In genomic region chr5:32610801-32611340, GRCm38 (mm10) we compare ENCODE assay signal across 9 mouse cellular contexts. TPM values are rescaled to one million over a fixed set of nuclear protein-coding genes. Genes with fewer than 3 reads are reported as not detected.
DNase-seq lines count a peak whose midpoint lies in the region; ATAC-seq and TF ChIP-seq lines count a peak whose summit lies in the region.
"Had no signal": no experiment of that assay in that cellular context is flagged by ENCODE, and none has a peak within 500 bp of the region (broad histone marks: within the 10 kb centered on the region; RNA-seq: fewer than 3 reads in every experiment).

TSS of gene Yes1 (plus strand) at chr5:32611171.

- peak within 1 kb of the TSS; percentile 91 for H3K9ac ChIP-seq in limb, embryonic 14.5 days (ENCODE audit: low read depth, low read length, severe bottlenecking)
- H3K9ac ChIP-seq in midbrain, embryonic 16.5 days (ENCODE audit: low read depth, low read length), result peak within 1 kb of the TSS; percentile 94

- peak; percentile 95 for ATAC-seq in limb, embryonic 14.5 days (ENCODE audit: low FRiP score, low read depth)
- ATAC-seq in midbrain, embryonic 16.5 days, result peak; percentile 96

- H3K4me3 ChIP-seq in embryonic facial prominence, embryonic 10.5 days, result peak within 1 kb of the TSS; percentile 76
- peak within 1 kb of the TSS; percentile 87 for H3K4me3 ChIP-seq in limb, embryonic 14.5 days (replicated peaks; ENCODE audit: low read length)
- peak within 1 kb of the TSS; percentile 96 for H3K4me3 ChIP-seq in midbrain, embryonic 16.5 days (ENCODE audit: low read depth, low read length)

- no peaks in the 10 kb centered on the region for H3K9me3 ChIP-seq in embryonic facial prominence, embryonic 10.5 days
- H3K9me3 ChIP-seq in limb, embryonic 14.5 days (ENCODE audit: control insufficient read depth, low read length), result no peaks in the 10 kb centered on the region
- H3K9me3 ChIP-seq in midbrain, embryonic 16.5 days (replicated peaks; ENCODE audit: control insufficient read depth, low read length, poor library complexity, severe bottlenecking), result no peaks in the 10 kb centered on the region

- H3K4me2 ChIP-seq in limb, embryonic 14.5 days (replicated peaks; ENCODE audit: low read depth, low read length, severe bottlenecking), result peak within 1 kb of the TSS; percentile 51
- peak within 1 kb of the TSS; percentile 87 for H3K4me2 ChIP-seq in midbrain, embryonic 16.5 days (ENCODE audit: low read length)

- under 1% methylated on average over 68 of the region's 69 CpGs for WGBS in embryonic facial prominence, embryonic 10.5 days
- under 1% methylated on average over 26 of the region's 69 CpGs for WGBS in limb, embryonic 14.5 days
- under 1% methylated on average over 48 of the region's 69 CpGs for WGBS in midbrain, embryonic 16.5 days

- H3K27ac ChIP-seq in embryonic facial prominence, embryonic 10.5 days (replicated peaks), result peak within 1 kb of the TSS; percentile 97
- peak within 1 kb of the TSS; percentile 93 for H3K27ac ChIP-seq in limb, embryonic 14.5 days (replicated peaks; ENCODE audit: low read depth, low read length)
- H3K27ac ChIP-seq in midbrain, embryonic 16.5 days (ENCODE audit: low read length), result peak within 1 kb of the TSS; percentile 86

- peak; percentile 56 to 73 for DNase-seq in left cerebral cortex, adult 18-20 months (ENCODE audit: low spot score in 2 of 2)
- no peak for DNase-seq in left cerebral cortex, adult 11 months (ENCODE audit: low spot score)
- DNase-seq in embryonic facial prominence, embryonic 10.5 days (ENCODE audit: low spot score), result peak; percentile 93
- DNase-seq in heart, adult 18-20 months, result peak; percentile 85 to 88
- peak; percentile 88 for DNase-seq in kidney, adult 18-20 months
- peak; percentile 89 for DNase-seq in limb, embryonic 14.5 days (ENCODE audit: low spot score)
- peak; percentile 33 to 69 for DNase-seq in spleen, postnatal 10 days (ENCODE audit: low spot score in 2 of 2)

- no peaks in the 10 kb centered on the region for H3K36me3 ChIP-seq in embryonic facial prominence, embryonic 10.5 days (replicated peaks)
- no peaks in the 10 kb centered on the region for H3K36me3 ChIP-seq in limb, embryonic 14.5 days (ENCODE audit: control insufficient read depth, insufficient read depth, low read length)
- H3K36me3 ChIP-seq in midbrain, embryonic 16.5 days (ENCODE audit: control insufficient read depth, insufficient read depth, low read length), result no peaks in the 10 kb centered on the region

- peak; percentile 92 for TF ChIP-seq POLR2A in limb, embryonic 14.5 days (IDR thresholded peaks at IDR 0.05; ENCODE audit: borderline replicate concordance, extremely low read depth, insufficient read depth, insufficient read length)

- H3K27me3 ChIP-seq in embryonic facial prominence, embryonic 10.5 days (replicated peaks; ENCODE audit: low read depth, poor library complexity, severe bottlenecking), result no peaks in the 10 kb centered on the region
- no peaks in the 10 kb centered on the region for H3K27me3 ChIP-seq in limb, embryonic 14.5 days (ENCODE audit: control insufficient read depth, insufficient read depth, low read length)
- H3K27me3 ChIP-seq in midbrain, embryonic 16.5 days (ENCODE audit: control insufficient read depth, insufficient read depth, low read depth, low read length), result no peaks in the 10 kb centered on the region

- H3K4me1 ChIP-seq in embryonic facial prominence, embryonic 10.5 days, result peaks cover 17% of the 10 kb centered on the region
- peaks cover 4% of the 10 kb centered on the region; the same call in 1 of the 2 replicates for H3K4me1 ChIP-seq in limb, embryonic 14.5 days (ENCODE audit: control insufficient read depth, insufficient read depth, low read length)
- peaks cover 17% of the 10 kb centered on the region for H3K4me1 ChIP-seq in midbrain, embryonic 16.5 days (ENCODE audit: control insufficient read depth, insufficient read depth, low read length)

RNA-seq across cellular contexts. Expression of gene Yes1, which starts in this region (rescaled TPM):
- total RNA-seq in left cerebral cortex, adult 18-20 months (2021), result 10 to 100 TPM; 11.4 to 12.5 TPM
- 29.3 and 30.6 TPM in 2 replicates for polyA plus RNA-seq in embryonic facial prominence, embryonic 10.5 days (2016; fragmentation: Nextera tagmentation; extraction: Ambion mirVana)
- 10 to 100 TPM; 12.8 to 14.8 TPM for total RNA-seq in heart, adult 18-20 months (2021)
- 9.4 and 12.8 TPM in 2 replicates for polyA plus RNA-seq in limb, embryonic 14.5 days (2012; rRNA removed)
- 27.9 and 34.2 TPM in 2 replicates for polyA plus RNA-seq in limb, embryonic 14.5 days (2014; fragmentation: Nextera tagmentation; extraction: Ambion mirVana)
- polyA plus RNA-seq in midbrain, embryonic 16.5 days (2015; fragmentation: Nextera tagmentation; extraction: Ambion mirVana), result 18.6 and 20.0 TPM in 2 replicates
- total RNA-seq: MEL had no signal
